Mouse (Mus musculus) small intestine, adult 2 months (tissue): Measurements from ENCODE around the gene Mrpl58. TPM values are rescaled to one million over a fixed set of nuclear protein-coding genes. Genes with fewer than 3 reads are reported as not detected.
A peak's percentile ranks its signal among the peaks of the same experiment; 100 is the strongest.

Source experiments
- H3K27ac ChIP-seq: fragments of 200-500 bp; 2 replicates; pipeline ENCODE4 v1.5.1; 2012; ENCODE audit warnings: low read depth, low read length, control low read depth, inconsistent platforms; ENCODE audit not compliant: insufficient read depth
- H3K27me3 ChIP-seq: fragments of 200-500 bp; 2 replicates; pipeline ENCODE4 v1.6.1; 2012; ENCODE audit warnings: mild to moderate bottlenecking, moderate library complexity, low read length, inconsistent platforms; ENCODE audit not compliant: control insufficient read depth, insufficient read depth
- H3K36me3 ChIP-seq: fragments of 200-500 bp; 2 replicates; pipeline ENCODE4 v1.6.1; 2012; ENCODE audit warnings: mild to moderate bottlenecking, low read length, control low read depth, inconsistent platforms; ENCODE audit not compliant: control insufficient read depth, insufficient read depth
- H3K4me1 ChIP-seq: fragments of 200-500 bp; 2 replicates; pipeline ENCODE4 v1.6.1; 2012; ENCODE audit warnings: low read length, inconsistent platforms, mixed read lengths; ENCODE audit not compliant: control insufficient read depth, insufficient read depth, insufficient read length
- H3K4me3 ChIP-seq: fragments of 200-500 bp; 2 replicates; pipeline ENCODE4 v1.5.1; 2012; ENCODE audit warnings: low read depth, mild to moderate bottlenecking, control low read depth, inconsistent platforms, low read length, moderate library complexity
- CTCF ChIP-seq: fragments of 200-500 bp; IDR thresholded peaks from 2 replicates; pipeline ENCODE4 v1.5.1; 2012; ENCODE audit warnings: low read depth, mild to moderate bottlenecking, control low read depth, inconsistent platforms, low read length, moderate library complexity, mixed read lengths; ENCODE audit not compliant: insufficient replicate concordance, insufficient read length; ENCODE audit errors: extremely low read depth
- POLR2A ChIP-seq: fragments of 200-500 bp; IDR thresholded peaks from 2 replicates; pipeline ENCODE4 v1.6.1; 2012; ENCODE audit warnings: low read depth, mild to moderate bottlenecking, control low read depth, inconsistent platforms, low read length, moderate library complexity
- WGBS: fragments of 180-500 bp; shearing (Covaris S2); methylation state at CpG from one replicate; pipeline ENCODE4 v1.1.7; 2018; 5-methylcytosine and 5-hydroxymethylcytosine counted together
- polyA plus RNA-seq: library from polyadenylated mRNA; depleted of rRNA; stranded (reverse); fragments of >200 nt; gene quantifications from 2 replicates; pipeline ENCODE4 v1.2.3, GENCODE M21; 2012

The Mrpl58 gene
- polyA plus RNA-seq, 1 experiment = 45.8 TPM

DNA sequence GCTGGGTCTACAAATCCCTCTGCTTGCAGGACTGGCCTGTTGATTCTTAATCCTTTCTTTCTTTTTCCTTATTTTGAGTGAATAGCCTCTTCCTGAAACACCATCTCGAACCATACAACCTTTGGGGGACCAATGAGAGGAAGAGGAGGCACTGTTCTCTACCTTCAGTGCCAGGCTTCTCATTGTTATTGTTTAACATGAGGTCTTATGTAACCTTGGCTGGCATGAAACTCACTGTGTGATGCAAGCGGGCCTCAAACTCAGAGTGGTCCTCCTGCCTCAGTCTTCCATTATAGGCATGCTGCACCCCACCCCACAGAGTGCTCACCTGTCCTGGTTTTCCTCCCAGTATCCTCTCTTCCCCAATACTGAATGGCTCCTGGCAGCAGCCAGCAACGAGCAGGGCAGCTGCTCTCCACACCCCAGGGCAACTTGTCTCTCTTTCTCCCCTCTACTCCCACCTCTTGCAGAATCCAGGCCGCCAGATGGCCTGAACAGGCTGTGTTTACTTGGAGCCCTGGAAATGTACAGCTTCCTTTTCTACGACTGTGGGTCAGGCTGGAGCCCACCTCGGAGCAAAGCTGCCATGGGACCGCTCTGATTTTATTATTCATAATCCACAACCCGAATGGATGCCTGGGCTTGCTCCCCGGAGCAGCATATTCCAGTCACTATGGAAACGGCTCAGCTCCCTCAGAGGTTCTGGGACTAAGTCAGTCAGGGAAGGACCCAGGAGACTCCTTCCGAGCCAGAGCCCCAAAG, 2.7 kb upstream of the Mrpl58 start:
- H3K27ac ChIP-seq = no peak overlapping the region

GRCm38 (mm10) chr11:115405723-115406122, 2.2 kb downstream of the Mrpl58 start:
- no peak for TF ChIP-seq CTCF
- TF ChIP-seq POLR2A = no peak
- H3K36me3 ChIP-seq = peaks cover 15% of the 10 kb centered on the region; the same call in 1 of the 2 replicates
- H3K4me1 ChIP-seq = peaks cover 3% of the 10 kb centered on the region; the same call in 1 of the 2 replicates
- 96% methylated on average over 6 of the region's 6 CpGs for WGBS
- no peaks in the 10 kb centered on the region for H3K27me3 ChIP-seq
- H3K27ac ChIP-seq = no peak overlapping the region
- no peak overlapping the region for H3K4me3 ChIP-seq

More for the DNA sequence above, 2.7 kb upstream of the Mrpl58 start:
- TF ChIP-seq POLR2A = no peak
- no peak for TF ChIP-seq CTCF
- 49% methylated on average over 11 of the region's 11 CpGs for WGBS
- no peaks in the 10 kb centered on the region for H3K27me3 ChIP-seq
- H3K4me3 ChIP-seq = no peak overlapping the region
- H3K4me1 ChIP-seq = peaks cover 3% of the 10 kb centered on the region; the same call in 1 of the 2 replicates
- H3K36me3 ChIP-seq = no peaks in the 10 kb centered on the region; the same call in 1 of the 2 replicates

GRCm38 (mm10) chr11:115406858-115407401, 3.4 kb downstream of the Mrpl58 start:
- WGBS = 84% methylated on average over 17 of the region's 17 CpGs
- TF ChIP-seq POLR2A (no peak), CTCF (no peak)

DNA sequence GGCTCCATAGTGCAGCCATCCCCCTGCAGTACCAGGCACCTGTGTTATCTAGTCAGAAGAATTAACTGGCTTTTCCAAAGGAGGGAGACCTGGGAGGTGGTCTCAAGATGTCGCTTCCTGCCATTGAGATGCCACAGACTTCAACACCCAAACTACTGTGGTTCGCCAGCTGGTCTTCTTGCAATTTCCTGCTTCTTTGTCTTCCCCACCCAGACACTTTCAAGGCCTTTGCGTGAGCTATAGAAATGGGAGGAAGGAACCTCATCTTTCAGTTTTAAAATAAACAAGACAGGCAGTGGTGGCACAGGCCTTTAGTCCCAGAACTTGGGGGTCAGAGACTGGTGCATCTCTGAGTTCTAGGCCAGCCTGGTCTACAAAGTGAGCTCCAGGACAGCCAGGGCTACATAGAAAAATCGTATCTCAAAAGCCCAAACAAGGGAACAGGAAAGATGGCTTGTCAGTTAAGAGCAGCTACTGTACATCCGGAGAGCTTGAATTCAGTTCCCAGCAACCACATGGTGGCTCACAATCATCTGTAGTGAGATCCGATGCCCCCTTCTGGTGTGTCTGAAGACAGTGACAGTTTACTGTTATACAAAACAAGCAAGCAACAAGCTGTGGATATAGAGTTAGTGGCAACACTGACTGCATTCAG, 4.8 kb downstream of the Mrpl58 start:
- Histone ChIP-seq H3K36me3 (peaks cover 18% of the 10 kb centered on the region; the same call in 1 of the 2 replicates), H3K27me3 (no peaks in the 10 kb centered on the region), H3K27ac (peak overlapping the region; percentile 60), H3K4me3 (no peak overlapping the region), H3K4me1 (peaks cover 3% of the 10 kb centered on the region; the same call in 1 of the 2 replicates)
- WGBS = 79% methylated on average over 6 of the region's 6 CpGs
- no peak for TF ChIP-seq CTCF

More at GRCm38 (mm10) chr11:115406858-115407401, 3.4 kb downstream of the Mrpl58 start:
- Histone ChIP-seq H3K27me3 (no peaks in the 10 kb centered on the region), H3K27ac (peak overlapping the region; percentile 41; the same call in 1 of the 2 replicates), H3K4me1 (peaks cover 3% of the 10 kb centered on the region; the same call in 1 of the 2 replicates), H3K36me3 (peaks cover 18% of the 10 kb centered on the region; the same call in 1 of the 2 replicates), H3K4me3 (no peak overlapping the region)

DNA sequence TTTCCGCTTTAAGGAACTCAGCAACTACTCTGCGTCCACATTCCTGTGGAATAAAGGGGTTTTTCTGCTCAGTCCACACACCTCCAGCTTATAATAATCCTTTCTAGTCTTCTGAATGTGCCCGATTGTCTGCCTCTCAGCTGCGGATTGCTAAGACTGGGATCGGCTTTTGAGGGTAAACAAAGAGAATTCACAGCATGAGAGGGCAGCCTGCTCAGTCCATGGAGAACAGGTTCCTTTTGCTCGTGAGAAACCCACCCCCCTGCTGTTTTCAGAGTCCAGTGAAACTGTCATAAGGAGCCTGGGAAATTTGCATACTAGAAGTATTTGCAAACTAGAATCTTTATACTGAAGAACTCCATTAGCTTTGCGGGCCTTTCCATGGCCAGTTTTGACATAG, 6.0 kb downstream of the Mrpl58 start:
- no peak overlapping the region for H3K27ac ChIP-seq
- WGBS = 89% methylated on average over 7 of the region's 7 CpGs
- peaks cover 18% of the 10 kb centered on the region; the same call in 1 of the 2 replicates for H3K36me3 ChIP-seq
- TF ChIP-seq CTCF = no peak
- TF ChIP-seq POLR2A = no peak
- peaks cover 2% of the 10 kb centered on the region; the same call in 1 of the 2 replicates for H3K4me1 ChIP-seq
- H3K27me3 ChIP-seq = no peaks in the 10 kb centered on the region
- no peak overlapping the region for H3K4me3 ChIP-seq

- peak within 1 kb of the TSS; percentile 94 for H3K4me3 ChIP-seq
- peak within 1 kb of the TSS; percentile 94 for H3K27ac ChIP-seq
- H3K27me3 ChIP-seq = no peaks in the 10 kb centered on the region
- WGBS = 1% methylated on average over 51 of the region's 56 CpGs
- H3K4me1 ChIP-seq = peaks cover 17% of the 10 kb centered on the region; the same call in 1 of the 2 replicates
- no peak for TF ChIP-seq CTCF
- peak; percentile 86 for TF ChIP-seq POLR2A
- peaks cover 35% of the 10 kb centered on the region for H3K36me3 ChIP-seq
Measured at GRCm38 (mm10) chr11:115419531-115420237, 16.1 kb downstream of the Mrpl58 start, which contains the start of the genes Atp5h and Kctd2. Gene Atp5h (minus strand): TSS chr11:115419962. Gene Kctd2 (plus strand): TSS chr11:115420128.
